Mouse (Mus musculus) cortical plate, adult 2 months (tissue): ENCODE data around the gene Tnfaip8l3. TPM values are rescaled to one million over a fixed set of nuclear protein-coding genes. Genes with fewer than 3 reads are reported as not detected.

Experiments used
- H3K27ac ChIP-seq: fragments of 200-500 bp; 2 replicates; pipeline ENCODE4 v1.5.1; 2012; ENCODE audit warnings: low read length, control low read depth, inconsistent platforms; ENCODE audit not compliant: insufficient read depth
- H3K4me1 ChIP-seq: fragments of 200-500 bp; 2 replicates; pipeline ENCODE4 v1.6.1; 2011; ENCODE audit warnings: low read length; ENCODE audit not compliant: control insufficient read depth, insufficient read depth
- H3K4me3 ChIP-seq: fragments of 200-500 bp; 2 replicates; pipeline ENCODE4 v1.5.1; 2011; ENCODE audit warnings: mild to moderate bottlenecking, low read length, control low read depth; ENCODE audit not compliant: insufficient read depth
- CTCF ChIP-seq: fragments of 200-500 bp; IDR thresholded peaks from 2 replicates; pipeline ENCODE4 v1.5.1; 2011; ENCODE audit warnings: mild to moderate bottlenecking, control low read depth, low read length; ENCODE audit not compliant: insufficient read depth; ENCODE audit errors: extremely low read depth
- POLR2A ChIP-seq: fragments of 200-500 bp; IDR thresholded peaks from 2 replicates; pipeline ENCODE4 v1.6.1; 2011; ENCODE audit warnings: mild to moderate bottlenecking, low read length, control low read depth; ENCODE audit not compliant: insufficient read depth; ENCODE audit errors: extremely low read depth
- polyA plus RNA-seq: library from polyadenylated mRNA; depleted of rRNA; stranded (reverse); fragments of >200 nt; gene quantifications from 2 replicates; pipeline ENCODE4 v1.2.3, GENCODE M21; 2012

Gene Tnfaip8l3
- polyA plus RNA-seq, 1 experiment: 3.6 TPM

DNA sequence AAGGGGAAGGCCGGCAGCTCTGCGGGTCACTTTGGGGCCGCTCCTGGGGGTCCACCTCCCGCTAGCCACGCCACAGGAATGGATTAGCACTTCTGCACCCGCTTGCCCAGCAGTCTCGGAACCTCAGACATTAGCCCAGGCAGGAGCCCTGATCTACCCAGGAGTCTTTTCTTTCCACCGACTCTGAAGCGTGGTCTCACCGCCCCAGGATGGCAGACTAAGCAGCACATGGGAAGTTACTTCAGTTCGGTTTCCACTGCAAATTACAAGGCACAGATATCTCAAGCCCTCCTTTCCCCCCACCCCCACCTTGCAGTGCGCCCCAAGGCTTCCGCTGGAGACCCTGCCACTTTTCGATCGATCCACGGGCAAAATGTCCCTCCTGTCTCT, 551 bp downstream of the Tnfaip8l3 start:
- TF ChIP-seq POLR2A (no peak), CTCF (no peak)
- no peaks in the 10 kb centered on the region; the same call in 1 of the 2 replicates for H3K4me1 ChIP-seq

DNA sequence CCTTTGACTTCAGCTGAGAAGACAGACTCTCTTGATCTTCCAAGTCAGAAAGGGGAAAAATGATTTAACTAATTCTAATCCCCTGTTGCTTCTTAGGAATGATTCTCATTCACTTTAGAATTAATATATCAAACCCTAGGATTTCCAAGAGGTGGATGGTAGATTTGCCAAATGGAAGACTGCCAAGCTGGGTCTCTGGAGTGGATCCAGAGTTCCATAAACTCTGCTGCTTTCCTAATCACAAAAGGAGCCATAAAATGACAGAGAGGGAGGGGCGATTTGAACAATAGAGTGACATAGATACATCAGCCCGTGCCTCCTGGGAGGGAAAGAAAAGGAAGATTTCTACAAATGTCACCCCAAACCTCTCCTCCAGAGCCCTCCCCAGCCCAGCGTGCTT, 3.4 kb downstream of the Tnfaip8l3 start:
- Histone ChIP-seq H3K27ac (no peak overlapping the region), H3K4me3 (no peak overlapping the region), H3K4me1 (no peaks in the 10 kb centered on the region; the same call in 1 of the 2 replicates)
- TF ChIP-seq CTCF (no peak), POLR2A (no peak)

More for the DNA sequence above, 551 bp downstream of the Tnfaip8l3 start:
- H3K27ac ChIP-seq: no peak overlapping the region
- H3K4me3 ChIP-seq: peak overlapping the region; percentile 36

DNA sequence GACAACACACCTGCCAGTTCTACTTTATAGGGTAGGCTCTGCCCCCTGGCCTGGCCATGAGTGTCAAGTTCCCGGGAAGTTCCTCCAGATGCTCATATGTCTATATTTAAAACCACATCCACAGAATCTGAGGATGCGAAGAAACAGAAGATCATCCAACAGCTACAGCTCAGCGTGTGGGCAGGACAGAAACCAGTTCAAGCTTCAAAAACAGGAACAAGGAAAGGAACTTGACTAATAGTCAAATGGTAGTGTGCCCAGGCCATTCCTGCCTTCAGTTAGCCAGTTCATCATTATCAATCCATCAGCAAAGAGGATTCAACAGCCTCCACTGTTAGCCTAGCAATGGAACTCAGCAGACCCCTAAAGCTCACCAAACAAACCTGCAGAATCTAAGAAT, 4.5 kb downstream of the Tnfaip8l3 start:
- TF ChIP-seq POLR2A (no peak), CTCF (no peak)

GRCm38 (mm10) chr9:54061666-54062065, 6.5 kb downstream of the Tnfaip8l3 start:
- Histone ChIP-seq H3K4me1 (no peaks in the 10 kb centered on the region; the same call in 1 of the 2 replicates), H3K27ac (no peak overlapping the region), H3K4me3 (no peak overlapping the region)
- no peak for TF ChIP-seq POLR2A
- TF ChIP-seq CTCF: no peak

More for the DNA sequence above, 4.5 kb downstream of the Tnfaip8l3 start:
- Histone ChIP-seq H3K4me1 (no peaks in the 10 kb centered on the region; the same call in 1 of the 2 replicates), H3K27ac (no peak overlapping the region), H3K4me3 (no peak overlapping the region)

DNA sequence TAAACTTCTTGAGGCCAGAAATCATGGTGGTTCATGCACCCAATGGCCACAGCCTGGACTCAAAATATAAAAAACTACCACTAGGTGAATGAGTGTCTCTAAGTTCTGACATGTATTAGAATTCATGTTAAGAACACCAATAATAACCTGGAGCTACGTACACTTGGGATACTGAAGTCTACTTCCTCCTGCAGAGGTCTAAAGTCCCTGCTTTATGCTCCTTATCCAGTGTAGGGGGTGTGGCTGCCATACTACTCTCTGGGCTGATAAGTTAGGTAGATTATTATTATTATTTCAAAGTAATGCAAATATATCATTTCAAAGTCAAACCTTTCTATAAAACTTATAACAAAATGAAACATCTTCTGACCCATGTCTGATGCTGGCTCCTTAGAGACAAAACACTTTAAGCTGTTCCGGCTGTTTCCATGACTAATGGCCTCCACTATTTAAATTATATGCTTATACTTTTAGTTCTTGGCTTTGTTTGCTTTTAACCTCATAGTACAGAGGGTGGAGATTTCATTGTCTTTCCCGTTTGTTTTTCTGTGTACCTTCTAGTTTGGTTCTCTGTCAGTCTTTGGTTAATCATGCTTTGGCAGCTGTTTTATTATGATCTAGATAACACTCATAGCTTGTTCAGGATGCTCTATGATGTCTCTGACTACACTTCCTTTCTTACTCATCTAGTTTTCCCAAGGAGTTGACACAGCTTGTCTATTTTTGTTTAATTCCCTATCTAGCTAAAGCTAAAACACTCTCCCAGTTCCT, 16.7 kb downstream of the Tnfaip8l3 start:
- TF ChIP-seq POLR2A (no peak), CTCF (no peak)

DNA sequence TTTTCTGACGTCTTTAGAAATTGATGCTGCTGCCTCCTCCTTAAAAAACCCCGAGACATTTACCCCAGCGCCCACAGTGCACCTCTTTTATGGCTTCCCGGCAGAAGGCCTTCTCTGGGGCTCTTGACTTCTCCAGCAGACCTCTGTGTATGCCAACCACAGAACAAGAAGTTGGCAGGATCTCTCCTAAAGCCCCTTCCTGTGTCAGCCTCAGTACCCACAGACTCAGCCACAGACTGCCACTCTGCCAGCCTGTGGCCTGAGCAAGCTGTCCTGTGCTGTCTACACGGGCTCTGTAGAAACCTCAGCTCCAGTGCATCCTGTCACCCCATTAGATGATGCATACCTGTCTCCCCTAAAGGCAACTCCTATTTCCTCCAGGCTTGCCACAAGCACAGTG, 19.2 kb downstream of the Tnfaip8l3 start:
- no peak overlapping the region for H3K4me3 ChIP-seq
- H3K27ac ChIP-seq: no peak overlapping the region
- TF ChIP-seq CTCF: no peak
- TF ChIP-seq POLR2A: no peak
- H3K4me1 ChIP-seq: no peaks in the 10 kb centered on the region

More for the DNA sequence above, 16.7 kb downstream of the Tnfaip8l3 start:
- no peak overlapping the region for H3K4me3 ChIP-seq
- no peaks in the 10 kb centered on the region for H3K4me1 ChIP-seq
- H3K27ac ChIP-seq: no peak overlapping the region

- no peak overlapping the region for H3K27ac ChIP-seq
These were observed 25.1 kb downstream of the Tnfaip8l3 start for GRCm38 (mm10) chr9:54043067-54043466.

GRCm38 (mm10) chr9:54037717-54038116, 30.5 kb downstream of the Tnfaip8l3 start:
- no peak overlapping the region for H3K4me3 ChIP-seq
- H3K4me1 ChIP-seq: no peaks in the 10 kb centered on the region
- TF ChIP-seq POLR2A (no peak), CTCF (no peak)
- no peak overlapping the region for H3K27ac ChIP-seq

More at GRCm38 (mm10) chr9:54043067-54043466, 25.1 kb downstream of the Tnfaip8l3 start:
- TF ChIP-seq CTCF (no peak), POLR2A (no peak)
- H3K4me1 ChIP-seq: no peaks in the 10 kb centered on the region
- no peak overlapping the region for H3K4me3 ChIP-seq

DNA sequence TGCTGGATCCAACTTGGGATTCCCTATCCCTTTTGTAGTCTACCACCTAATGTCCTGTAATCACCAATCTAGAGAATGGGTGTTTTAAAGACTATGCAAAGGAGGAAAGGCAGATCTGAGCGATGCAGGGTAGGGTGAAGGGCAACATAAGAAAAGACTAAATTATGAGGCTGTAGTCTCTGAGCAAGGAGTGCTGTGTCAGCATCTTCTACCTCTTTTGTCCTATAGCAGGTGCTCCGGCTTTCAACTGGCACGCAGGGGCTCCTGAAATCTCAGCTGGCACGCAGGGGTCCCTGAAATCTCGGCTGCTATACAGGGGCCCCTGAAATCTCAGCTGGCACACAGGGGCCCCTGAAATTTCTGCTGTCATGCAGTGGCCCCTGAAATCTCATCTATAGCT, 33.5 kb downstream of the Tnfaip8l3 start:
- no peak for TF ChIP-seq CTCF
- no peak for TF ChIP-seq POLR2A
- no peak overlapping the region for H3K4me3 ChIP-seq
- no peak overlapping the region for H3K27ac ChIP-seq
- no peaks in the 10 kb centered on the region for H3K4me1 ChIP-seq

GRCm38 (mm10) chr9:54022795-54023194, 45.4 kb downstream of the Tnfaip8l3 start:
- no peak overlapping the region for H3K27ac ChIP-seq
- H3K4me3 ChIP-seq: no peak overlapping the region
- TF ChIP-seq CTCF (no peak), POLR2A (no peak)
- no peaks in the 10 kb centered on the region for H3K4me1 ChIP-seq
